Mouse (Mus musculus) CH12.LX (cell line): Measurements from ENCODE around the gene Gpr137. TPM values are rescaled to one million over a fixed set of nuclear protein-coding genes. Genes with fewer than 3 reads are reported as not detected.

Experiments used
- DNase-seq: peaks from one replicate; pipeline ENCODE4 v3.0.0-alpha.2; 2013; ENCODE audit errors: extremely low read depth
- H3K27ac ChIP-seq: 2 replicates; pipeline ENCODE4 v1.5.1; 2012; ENCODE audit warnings: low read depth, mild to moderate bottlenecking, control low read depth, moderate library complexity; ENCODE audit not compliant: insufficient read depth
- H3K27me3 ChIP-seq: replicated peaks from 2 replicates; pipeline ENCODE3; 2012; ENCODE audit warnings: inconsistent platforms
- H3K36me3 ChIP-seq, 2 experiments: replicated peaks in 1 of 2; 2 replicates each; pipeline versions ENCODE3 to v1.6.1; 2012; ENCODE audit warnings: inconsistent platforms in 1 of 2, low read length in 1 of 2, mild to moderate bottlenecking in 1 of 2, mixed read lengths in 1 of 2, moderate library complexity in 1 of 2; ENCODE audit not compliant: control insufficient read depth in 1 of 2, insufficient read depth in 1 of 2
- H3K4me1 ChIP-seq, 2 experiments: 2 replicates each; pipeline ENCODE4 v1.6.1; 2012; ENCODE audit warnings: inconsistent platforms in 1 of 2, moderate library complexity in 1 of 2; ENCODE audit not compliant: insufficient read depth in 2 of 2, control insufficient read depth in 1 of 2
- H3K4me2 ChIP-seq: 2 replicates; pipeline ENCODE4 v1.6.1; 2012; ENCODE audit warnings: low read depth, mild to moderate bottlenecking, control low read depth; ENCODE audit not compliant: poor library complexity, insufficient read depth, severe bottlenecking
- H3K4me3 ChIP-seq, 3 experiments: fragments of 150-350 bp in 1 of 3; sonication (generic) in 1 of 3; replicated peaks in 1 of 3; 2 replicates each; pipeline versions ENCODE3 to v1.5.1; 2011 to 2012; ENCODE audit warnings: low read depth in 2 of 3, low read length in 2 of 3, mild to moderate bottlenecking in 2 of 3, moderate library complexity in 2 of 3, control low read depth in 1 of 3, improper control_type of control experiment in 1 of 3, inconsistent platforms in 1 of 3, mixed read lengths in 1 of 3; ENCODE audit not compliant: poor library complexity in 1 of 3
- H3K79me2 ChIP-seq: replicated peaks from 2 replicates; pipeline ENCODE4 v1.6.1; 2012; ENCODE audit warnings: mild to moderate bottlenecking, moderate library complexity; ENCODE audit not compliant: control insufficient read depth, poor library complexity, insufficient read depth, severe bottlenecking; ENCODE audit errors: extremely low read depth
- H3K9ac ChIP-seq: 2 replicates; pipeline ENCODE4 v1.6.1; 2012; ENCODE audit warnings: low read depth, mild to moderate bottlenecking, control low read depth, moderate library complexity; ENCODE audit not compliant: insufficient read depth
- H3K9me3 ChIP-seq: replicated peaks from 2 replicates; pipeline ENCODE3; 2012; ENCODE audit warnings: low read length, inconsistent platforms, mixed read lengths
- BHLHE40 ChIP-seq: IDR thresholded peaks from 2 replicates; pipeline ENCODE4 v1.6.1; 2011; ENCODE audit warnings: mild to moderate bottlenecking, low read depth, low read length, improper control_type of control experiment
- CHD1 ChIP-seq: IDR thresholded peaks from 2 replicates; pipeline ENCODE4 v1.6.1; 2012; ENCODE audit warnings: low read depth, low read length, improper control_type of control experiment, inconsistent platforms
- CHD2 ChIP-seq: IDR thresholded peaks from 2 replicates; pipeline ENCODE4 v1.6.1; 2011; ENCODE audit warnings: low read length, improper control_type of control experiment
- CTCF ChIP-seq, 2 experiments: IDR thresholded peaks in 1 of 2; conservative IDR thresholded peaks in 1 of 2; 2 replicates each; pipeline ENCODE4 v1.5.1; 2011 to 2012; ENCODE audit warnings: low read depth in 2 of 2, low read length in 2 of 2, improper control_type of control experiment in 1 of 2, inconsistent platforms in 1 of 2, mild to moderate bottlenecking in 1 of 2, moderate library complexity in 1 of 2
- EP300 ChIP-seq: IDR thresholded peaks from 2 replicates; pipeline ENCODE4 v1.6.1; 2011; ENCODE audit warnings: low read length, improper control_type of control experiment
- HCFC1 ChIP-seq: IDR thresholded peaks from 2 replicates; pipeline ENCODE4 v1.6.1; 2012; ENCODE audit warnings: low read depth, mild to moderate bottlenecking, inconsistent platforms, low read length, improper control_type of control experiment
- KAT2A ChIP-seq: IDR thresholded peaks from 2 replicates; pipeline ENCODE4 v1.6.1; 2012; ENCODE audit warnings: low read length, improper control_type of control experiment, inconsistent platforms; ENCODE audit not compliant: insufficient replicate concordance
- MAFK ChIP-seq: IDR thresholded peaks from 2 replicates; pipeline ENCODE4 v1.6.1; 2011; ENCODE audit warnings: low read length, improper control_type of control experiment; ENCODE audit not compliant: insufficient replicate concordance
- MAZ ChIP-seq: IDR thresholded peaks from 2 replicates; pipeline ENCODE4 v1.6.1; 2012; ENCODE audit warnings: low read depth, mild to moderate bottlenecking, inconsistent platforms, low read length, improper control_type of control experiment, moderate library complexity
- MYC ChIP-seq: IDR thresholded peaks from 2 replicates; pipeline ENCODE4 v1.6.1; 2011; ENCODE audit warnings: low read depth, mild to moderate bottlenecking, improper control_type of control experiment, low read length
- NELFE ChIP-seq: IDR thresholded peaks from 2 replicates; pipeline ENCODE4 v1.6.1; 2011; ENCODE audit warnings: low read depth, low read length, improper control_type of control experiment
- NRF1 ChIP-seq: IDR thresholded peaks from 2 replicates; pipeline ENCODE4 v1.6.1; 2014; ENCODE audit warnings: low read depth, mild to moderate bottlenecking, inconsistent platforms, low read length, improper control_type of control experiment, moderate library complexity
- PAX5 ChIP-seq: IDR thresholded peaks from 2 replicates; pipeline ENCODE4 v1.6.1; 2012; ENCODE audit warnings: low read length, inconsistent platforms, mixed read lengths
- POLR2A ChIP-seq: IDR thresholded peaks from 2 replicates; pipeline ENCODE4 v1.6.1; 2011; ENCODE audit warnings: low read depth, mild to moderate bottlenecking, improper control_type of control experiment, low read length
- RCOR1 ChIP-seq: conservative IDR thresholded peaks from 2 replicates; pipeline ENCODE4 v1.6.1; 2012; ENCODE audit warnings: low read depth, mild to moderate bottlenecking, inconsistent platforms, low read length, improper control_type of control experiment
- SIN3A ChIP-seq: IDR thresholded peaks from 2 replicates; pipeline ENCODE4 v1.6.1; 2012; ENCODE audit warnings: low read length, improper control_type of control experiment, inconsistent platforms
- SMC3 ChIP-seq: IDR thresholded peaks from 2 replicates; pipeline ENCODE4 v1.6.1; 2011; ENCODE audit warnings: low read depth, low read length, improper control_type of control experiment
- USF1 ChIP-seq: IDR thresholded peaks from 2 replicates; pipeline ENCODE4 v1.6.1; 2014; ENCODE audit warnings: low read depth, mild to moderate bottlenecking, inconsistent platforms, low read length, improper control_type of control experiment
- USF2 ChIP-seq: conservative IDR thresholded peaks from 2 replicates; pipeline ENCODE4 v1.6.1; 2011; ENCODE audit warnings: low read depth, low read length, improper control_type of control experiment
- ZC3H11A ChIP-seq: IDR thresholded peaks from 2 replicates; pipeline ENCODE4 v1.6.1; 2012; ENCODE audit warnings: low read depth, mild to moderate bottlenecking, inconsistent platforms, low read length, improper control_type of control experiment
- ZNF384 ChIP-seq: IDR thresholded peaks from 2 replicates; pipeline ENCODE4 v1.6.1; 2012; ENCODE audit warnings: low read depth, low read length, improper control_type of control experiment, inconsistent platforms
- dilution Hi-C: fragments of 300-500 bp; cut with MboI; formaldehyde crosslinking; loops from 2 replicates; pipeline ENCODE4 v1.14.3; 2020; ENCODE audit warnings: low sequenced_read_pairs; ENCODE audit not compliant: extremely low pct_unique_long_range_greater_than_20kb, extremely low pct_ligation_motif_present
- in situ Hi-C: fragments of 300-500 bp; cut with MboI; formaldehyde crosslinking; loops from 3 replicates; pipeline ENCODE4 v1.14.3; 2019; ENCODE audit warnings: low sequenced_read_pairs, low pct_ligation_motif_present, low pct_unique_long_range_greater_than_20kb, mixed read lengths
- polyA plus RNA-seq: library from polyadenylated mRNA; unstranded; fragments of >175 nt; gene quantifications from 2 replicates; pipeline ENCODE4 v1.2.1, GENCODE M21; 2012; ENCODE audit warnings: low read depth; ENCODE audit not compliant: insufficient read length
- total RNA-seq, 2 experiments: library from RNA; depleted of rRNA; stranded (reverse); fragments of 300-350 nt in 1 of 2; fragments of >200 nt in 1 of 2; gene quantifications; 2 replicates each; pipeline ENCODE4 v1.2.3; 2012 to 2014

Gene Gpr137
- total and polyA plus RNA-seq, 3 experiments = 8.8 to 18.1 (median 14.4) TPM

DNA sequence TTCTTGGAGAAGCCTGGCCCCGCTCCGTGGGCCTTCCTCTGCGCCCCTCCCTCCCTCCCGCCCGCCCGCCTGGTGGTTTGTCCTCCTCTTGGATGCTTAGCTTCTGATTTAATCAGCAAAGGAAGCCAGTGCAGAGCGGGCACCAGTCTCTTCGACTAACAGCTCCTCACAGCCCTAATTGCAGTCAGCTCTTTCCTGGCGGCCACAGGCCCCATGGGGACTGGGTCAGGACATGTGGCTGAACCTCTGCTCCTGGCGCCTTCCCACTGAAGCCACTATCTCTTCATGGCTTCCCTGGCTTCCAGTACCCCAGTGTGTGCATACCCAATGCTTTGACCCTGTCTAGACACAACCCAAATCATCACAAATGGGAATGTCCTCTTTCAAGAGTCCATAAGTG is 14.2 kb upstream of the Gpr137 start:
- no peaks in the 10 kb centered on the region for H3K9me3 ChIP-seq
- in situ Hi-C loops (no loop called here), dilution Hi-C loops (no loop called here)
- no peak overlapping the region for H3K9ac ChIP-seq
- H3K4me1 ChIP-seq = peaks cover 12 to 23% of the 10 kb centered on the region in 2 experiments
- no peaks in the 10 kb centered on the region for H3K79me2 ChIP-seq
- H3K4me3 ChIP-seq = no peak overlapping the region
- peaks cover 43 to 92% of the 10 kb centered on the region in 2 experiments for H3K36me3 ChIP-seq
- H3K27ac ChIP-seq = no peak overlapping the region
- H3K27me3 ChIP-seq = no peaks in the 10 kb centered on the region
- H3K4me2 ChIP-seq = no peak overlapping the region
- no peak for DNase-seq
- no peak for TF ChIP-seq ZC3H11A
- TF ChIP-seq NRF1 = no peak
- TF ChIP-seq EP300 = no peak
- no peak for TF ChIP-seq USF1
- no peak for TF ChIP-seq KAT2A
- no peak for TF ChIP-seq CHD2
- TF ChIP-seq POLR2A = no peak
- TF ChIP-seq CHD1 = no peak
- TF ChIP-seq SMC3 = no peak
- no peak for TF ChIP-seq NELFE
- no peak for TF ChIP-seq MYC
- no peak for TF ChIP-seq ZNF384
- TF ChIP-seq BHLHE40 = no peak
- no peak for TF ChIP-seq HCFC1
- no peak for TF ChIP-seq PAX5
- no peak for TF ChIP-seq RCOR1
- TF ChIP-seq USF2 = no peak
- no peak for TF ChIP-seq MAFK
- no peak for TF ChIP-seq SIN3A
- TF ChIP-seq CTCF (conservative IDR thresholded peaks at IDR 0.05 in 1 of 2, IDR thresholded peaks at IDR 0.05 in 1 of 2; ENCODE audit: low read depth in 2 of 2, low read length in 2 of 2) = no peak

DNA sequence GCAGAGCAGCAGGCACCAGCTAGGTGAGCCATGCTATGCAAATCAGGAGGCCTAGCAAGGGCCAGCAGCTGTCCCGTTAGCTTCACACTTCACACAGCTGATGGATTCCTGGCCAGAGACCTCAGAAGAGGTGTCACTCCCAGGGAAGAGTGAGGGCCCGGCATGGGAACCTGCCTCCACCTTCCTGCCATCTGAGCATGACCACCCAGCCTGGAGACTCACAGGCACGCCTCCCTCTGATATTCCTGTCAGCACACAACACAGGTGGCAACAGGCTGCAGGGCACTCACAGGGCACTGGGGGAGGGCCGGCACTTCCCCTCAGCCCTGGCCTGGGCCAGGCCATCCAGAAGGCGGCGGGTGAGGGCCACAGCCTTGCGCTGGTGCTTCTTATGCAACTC is 13.1 kb upstream of the Gpr137 start:
- dilution Hi-C loops = no loop called here
- in situ Hi-C loops = no loop called here
- H3K4me1 ChIP-seq = peaks cover 12 to 23% of the 10 kb centered on the region in 2 experiments

More for the DNA sequence above, 13.1 kb upstream of the Gpr137 start:
- DNase-seq = no peak
- Histone ChIP-seq H3K79me2 (no peaks in the 10 kb centered on the region), H3K9me3 (no peaks in the 10 kb centered on the region), H3K27me3 (no peaks in the 10 kb centered on the region), H3K36me3 (peaks cover 48 to 98% of the 10 kb centered on the region in 2 experiments), H3K4me3 (no peak overlapping the region), H3K27ac (no peak overlapping the region), H3K9ac (no peak overlapping the region), H3K4me2 (no peak overlapping the region)
- TF ChIP-seq BHLHE40 (peak; percentile 19; the same call in 1 of the 2 replicates), MAZ (no peak)
